Mouse (Mus musculus): ENCODE results near the gene Zxdb. TPM values are rescaled to one million over a fixed set of nuclear protein-coding genes. Genes with fewer than 3 reads are reported as not detected.

The Zxdb gene
- polyA plus RNA-seq (2012): 1.5 and 1.6 TPM in 2 replicates

DNA sequence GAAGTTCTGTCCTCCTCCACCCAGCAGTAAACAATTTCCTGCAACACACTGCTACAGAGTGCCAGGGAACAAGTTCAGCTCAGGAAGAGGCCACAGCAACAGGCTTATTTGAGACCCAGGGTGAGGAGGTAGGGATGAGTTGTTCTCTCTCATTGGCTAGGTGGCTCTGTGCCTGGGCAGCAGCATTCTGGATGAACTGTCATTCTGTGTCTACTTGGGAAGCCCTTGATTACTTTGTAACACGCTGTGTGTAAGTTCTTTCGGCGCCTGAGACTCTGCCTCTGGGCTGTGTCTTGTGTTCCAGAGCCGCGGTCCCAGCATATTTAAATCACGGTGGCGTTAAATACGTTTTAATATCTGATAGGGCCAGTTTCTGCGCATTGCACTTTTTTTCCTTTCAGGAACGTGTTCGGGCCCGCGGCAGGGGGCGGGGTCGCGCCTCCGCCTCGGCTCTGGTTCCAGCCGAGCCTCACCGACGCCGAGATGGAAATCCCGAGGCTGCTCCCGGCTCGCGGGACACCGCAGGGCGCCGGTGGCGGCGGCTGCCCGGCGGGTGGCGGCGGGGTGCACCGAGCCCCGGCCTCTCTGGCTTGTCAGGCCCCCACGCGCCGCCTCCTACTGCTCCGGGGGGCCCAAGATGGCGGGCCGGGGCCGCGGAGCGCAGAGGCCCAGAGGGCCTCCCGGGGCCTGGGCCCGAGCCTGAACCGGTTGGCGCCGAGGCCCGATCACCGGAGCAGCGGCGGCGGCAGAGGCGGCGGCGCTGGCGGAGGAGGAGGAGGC lies at the start of gene Zxdb:
Zxdb (plus strand) TSS at position 378 of the 780 bp plus-strand sequence.

Other genes starting within 250 kb of the Zxdb start
- 6.7 and 10.4 TPM in 2 replicates for gene Maged1, start 182.4 kb upstream of the Zxdb start, polyA plus RNA-seq (2012)
- gene Gspt2, start 88.5 kb upstream of the Zxdb start, polyA plus RNA-seq (2012): 7.1 and 10.9 TPM in 2 replicates

Measured in megakaryocyte-erythroid progenitor cell, adult 5 weeks (primary cell).